Mouse (Mus musculus) G1E (cell line): ENCODE measurements at regions not wholly inside any gene's neighbourhood (a gene's known extent, or its start where the extent isn't known, plus 50 kb on each side); places are given as distances from the start of the nearest gene placed in this dataset.

Source experiments
- ATAC-seq: 2 replicates; pipeline ENCODE4 v1.8.0; 2016; ENCODE audit warnings: mild to moderate bottlenecking; ENCODE audit not compliant: insufficient number of reproducible peaks, poor library complexity, low FRiP score, severe bottlenecking; ENCODE audit errors: extremely low read depth
- DNase-seq: peaks from one replicate; pipeline ENCODE4 v3.0.0; 2012; ENCODE audit warnings: low spot score
- H3K27me3 ChIP-seq: 2 replicates; pipeline ENCODE4 v1.6.1; 2012; ENCODE audit warnings: mild to moderate bottlenecking, low read length, inconsistent platforms; ENCODE audit not compliant: insufficient read depth
- H3K36me3 ChIP-seq: replicated peaks from 2 replicates; pipeline ENCODE3; 2012; ENCODE audit warnings: mild to moderate bottlenecking, inconsistent platforms
- H3K4me1 ChIP-seq: 2 replicates; pipeline ENCODE4 v1.6.1; 2012; ENCODE audit warnings: low read depth, low read length, inconsistent platforms, mixed read lengths; ENCODE audit not compliant: insufficient read depth
- H3K4me3 ChIP-seq: 2 replicates; pipeline ENCODE4 v1.5.1; 2012; ENCODE audit warnings: low read depth, mild to moderate bottlenecking, inconsistent platforms, low read length, moderate library complexity, mixed read lengths
- H3K9me3 ChIP-seq: replicated peaks from 2 replicates; pipeline ENCODE4 v1.6.1; 2012; ENCODE audit warnings: inconsistent platforms
- CTCF ChIP-seq: IDR thresholded peaks from 2 replicates; pipeline ENCODE4 v1.5.1; 2012; ENCODE audit warnings: low read depth, low read length, inconsistent platforms, mixed read lengths
- GATA1 ChIP-seq: IDR thresholded peaks from 2 replicates; pipeline ENCODE4 v1.6.1; 2012; ENCODE audit warnings: borderline replicate concordance, low read length, inconsistent platforms, mixed read lengths
- GATA2 ChIP-seq: IDR thresholded peaks from 2 replicates; pipeline ENCODE4 v1.6.1; 2012; ENCODE audit warnings: low read depth, low read length, inconsistent platforms, borderline replicate concordance
- POLR2AphosphoS5 ChIP-seq: IDR thresholded peaks from 2 replicates; pipeline ENCODE4 v1.6.1; 2012; ENCODE audit warnings: low read depth, low read length, inconsistent platforms; ENCODE audit not compliant: insufficient replicate concordance
- TAL1 ChIP-seq: conservative IDR thresholded peaks from 2 replicates; pipeline ENCODE4 v1.6.1; 2012; ENCODE audit warnings: low read depth, low read length, inconsistent platforms, mixed read lengths

- no peaks in the 10 kb centered on the region for H3K27me3 ChIP-seq
- H3K9me3 ChIP-seq: peaks cover 14% of the 10 kb centered on the region
- DNase-seq (no peak), ATAC-seq (no peak)
- TF ChIP-seq GATA2 (no peak), CTCF (no peak), TAL1 (no peak), POLR2AphosphoS5 (no peak), GATA1 (no peak)
- H3K36me3 ChIP-seq: no peaks in the 10 kb centered on the region
- H3K4me1 ChIP-seq: no peaks in the 10 kb centered on the region
- no peak overlapping the region for H3K4me3 ChIP-seq
These were observed 90.1 kb downstream of the Tmem200c start for GRCm38 (mm10) chr17:68916531-68916930.

GRCm38 (mm10) chr17:68918228-68918627 lies 91.8 kb downstream of the Tmem200c start:
- H3K9me3 ChIP-seq: peaks cover 13% of the 10 kb centered on the region
- H3K4me1 ChIP-seq: no peaks in the 10 kb centered on the region
- no peaks in the 10 kb centered on the region for H3K36me3 ChIP-seq
- no peak for DNase-seq
- no peak for ATAC-seq
- no peak overlapping the region for H3K4me3 ChIP-seq
- TF ChIP-seq GATA2: no peak
- no peak for TF ChIP-seq CTCF
- TF ChIP-seq POLR2AphosphoS5: no peak
- no peak for TF ChIP-seq GATA1
- no peak for TF ChIP-seq TAL1
- no peaks in the 10 kb centered on the region for H3K27me3 ChIP-seq

- ATAC-seq: no peak
- DNase-seq: no peak
- H3K4me3 ChIP-seq: no peak overlapping the region
- H3K4me1 ChIP-seq: no peaks in the 10 kb centered on the region
- H3K36me3 ChIP-seq: no peaks in the 10 kb centered on the region
- H3K27me3 ChIP-seq: no peaks in the 10 kb centered on the region
- TF ChIP-seq CTCF: no peak
- no peak for TF ChIP-seq GATA1
- H3K9me3 ChIP-seq: peaks cover 18% of the 10 kb centered on the region
These were observed 96.8 kb downstream of the Tmem200c start for GRCm38 (mm10) chr17:68923271-68923670.

GRCm38 (mm10) chr17:68927418-68927817 lies 101.0 kb downstream of the Tmem200c start:
- H3K27me3 ChIP-seq: no peaks in the 10 kb centered on the region
- ATAC-seq (no peak), DNase-seq (no peak)
- H3K36me3 ChIP-seq: no peaks in the 10 kb centered on the region
- no peaks in the 10 kb centered on the region for H3K4me1 ChIP-seq
- peaks cover 29% of the 10 kb centered on the region for H3K9me3 ChIP-seq
- H3K4me3 ChIP-seq: no peak overlapping the region
- no peak for TF ChIP-seq GATA1
- TF ChIP-seq GATA2: no peak
- no peak for TF ChIP-seq TAL1
- TF ChIP-seq CTCF: no peak
- no peak for TF ChIP-seq POLR2AphosphoS5

GRCm38 (mm10) chr17:68928691-68929090 lies 102.3 kb downstream of the Tmem200c start:
- TF ChIP-seq POLR2AphosphoS5 (no peak), GATA2 (no peak), GATA1 (no peak), TAL1 (no peak)
- Histone ChIP-seq H3K27me3 (no peaks in the 10 kb centered on the region), H3K4me1 (no peaks in the 10 kb centered on the region), H3K4me3 (no peak overlapping the region), H3K9me3 (peaks cover 37% of the 10 kb centered on the region), H3K36me3 (no peaks in the 10 kb centered on the region)
- ATAC-seq (no peak), DNase-seq (no peak)

- Histone ChIP-seq H3K36me3 (no peaks in the 10 kb centered on the region), H3K4me3 (no peak overlapping the region), H3K4me1 (no peaks in the 10 kb centered on the region), H3K27me3 (no peaks in the 10 kb centered on the region), H3K9me3 (peaks cover 60% of the 10 kb centered on the region)
- DNase-seq: no peak
- ATAC-seq: no peak
- TF ChIP-seq TAL1: no peak
- no peak for TF ChIP-seq CTCF
- no peak for TF ChIP-seq POLR2AphosphoS5
- no peak for TF ChIP-seq GATA2
- TF ChIP-seq GATA1: no peak
These were observed 106.8 kb downstream of the Tmem200c start for GRCm38 (mm10) chr17:68933265-68933664.

- no peak overlapping the region for H3K4me3 ChIP-seq
- H3K36me3 ChIP-seq: no peaks in the 10 kb centered on the region
- no peak for TF ChIP-seq POLR2AphosphoS5
- TF ChIP-seq GATA1: no peak
- no peak for TF ChIP-seq TAL1
- no peak for TF ChIP-seq GATA2
- TF ChIP-seq CTCF: no peak
- ATAC-seq: no peak
- no peaks in the 10 kb centered on the region for H3K27me3 ChIP-seq
- H3K9me3 ChIP-seq: peaks cover 62% of the 10 kb centered on the region
- H3K4me1 ChIP-seq: no peaks in the 10 kb centered on the region
- no peak for DNase-seq
These were observed 107.6 kb downstream of the Tmem200c start for GRCm38 (mm10) chr17:68934066-68934465.
